8 mouse cellular contexts compared by ENCODE assay signal in genomic region chr9:67633761-67634441, GRCm38 (mm10).
DNase-seq lines count a peak whose midpoint lies in the region; ATAC-seq and TF ChIP-seq lines count a peak whose summit lies in the region.

No protein-coding gene starts in this region.

- no peaks in the 10 kb centered on the region for H3K36me3 ChIP-seq in lung, embryonic 16.5 days (ENCODE audit: control insufficient read depth, insufficient read depth, low read length)

- peak; percentile 54 for ATAC-seq in Patski
- ATAC-seq in frontal cortex, adult (ENCODE audit: low TSS enrichment): peak; percentile 90
- ATAC-seq in lung, embryonic 16.5 days (ENCODE audit: low read depth): peak; percentile 80
- no peak for ATAC-seq in activated CD4-positive, CD25-positive, alpha-beta regulatory T cell, adult 4 months

- DNase-seq in Patski (ENCODE audit: low read depth, low spot score): no peak
- peak; percentile 76 to 77 for DNase-seq in cerebellum, adult 2 months
- peak; percentile 75 for DNase-seq in heart, postnatal 4 days
- peak; percentile 73 to 82 for DNase-seq in layer of hippocampus, postnatal 10 days (ENCODE audit: low spot score in 2 of 2)
- DNase-seq in retina, postnatal 7 days (ENCODE audit: low read depth, low spot score): peak; percentile 60

- H3K4me1 ChIP-seq in cerebellum, adult 2 months (ENCODE audit: control insufficient read depth, insufficient read depth, low read length): peaks cover 5% of the 10 kb centered on the region; the same call in 1 of the 2 replicates
- H3K4me1 ChIP-seq in lung, embryonic 16.5 days (replicated peaks; ENCODE audit: control insufficient read depth, insufficient read depth, low read length): peaks cover 13% of the 10 kb centered on the region

- WGBS in cerebellum, adult 2 months: under 1% methylated on average over 55 of the region's 61 CpGs
- WGBS in lung, embryonic 16.5 days: under 1% methylated on average over 61 of the region's 61 CpGs

- peak overlapping the region; percentile 90 for H3K9ac ChIP-seq in lung, embryonic 16.5 days (ENCODE audit: low read length)

- no peak overlapping the region for H3K27ac ChIP-seq in cerebellum, adult 2 months (ENCODE audit: insufficient read depth, low read length)
- H3K27ac ChIP-seq in lung, embryonic 16.5 days (ENCODE audit: low read length): 0 out of 2 replicates have a peak overlapping the region, but pooled peaks have one; percentile 46

- TF ChIP-seq CTCF in Patski (IDR thresholded peaks at IDR 0.05): no peak
- TF ChIP-seq CTCF in cerebellum, adult 2 months (IDR thresholded peaks at IDR 0.05; ENCODE audit: borderline replicate concordance, insufficient read depth, low read depth, low read length): no peak

- CTCF ChIA-PET in Patski (lab: Charles Lee): interaction anchor here (1.2 to 1.6 kb wide), 3 partner anchors 12 to 158 kb away, joined by 3 read pairs; no protein-coding TSS in a partner anchor

- in situ Hi-C loops in Patski (cut with MboI; ENCODE audit: low pct_unique_long_range_greater_than_20kb): no loop called here

- TF ChIP-seq POLR2A in cerebellum, adult 2 months (IDR thresholded peaks at IDR 0.05; ENCODE audit: borderline replicate concordance, insufficient read depth, low read length): peak; percentile 64

- no peaks in the 10 kb centered on the region for H3K27me3 ChIP-seq in Patski
- no peaks in the 10 kb centered on the region for H3K27me3 ChIP-seq in cerebellum, adult 2 months (ENCODE audit: control insufficient read depth, insufficient read depth, low read length)
- H3K27me3 ChIP-seq in lung, embryonic 16.5 days (ENCODE audit: control insufficient read depth, insufficient read depth, low read depth, low read length): peaks cover 14% of the 10 kb centered on the region

- H3K9me3 ChIP-seq in lung, embryonic 16.5 days (ENCODE audit: control insufficient read depth, low read length): no peaks in the 10 kb centered on the region

- POLR2A ChIA-PET in Patski (lab: Charles Lee): interaction anchor here (0.7 to 2.1 kb wide), 7 partner anchors 17 to 324 kb away, joined by 3 to 6 read pairs (median 5); no protein-coding TSS in a partner anchor

- H3K4me2 ChIP-seq in lung, embryonic 16.5 days (ENCODE audit: low read depth, low read length): peak overlapping the region; percentile 96

- peak overlapping the region; percentile 68 for H3K4me3 ChIP-seq in cerebellum, adult 2 months (replicated peaks; ENCODE audit: insufficient read depth, low read depth, low read length)
- peak overlapping the region; percentile 93 for H3K4me3 ChIP-seq in lung, embryonic 16.5 days (ENCODE audit: low read length)
